Mouse (Mus musculus): ENCODE measurements at regions not wholly inside any gene's neighbourhood (a gene's known extent, or its start where the extent isn't known, plus 50 kb on each side); places are given as distances from the start of the nearest gene placed in this dataset.

DNA sequence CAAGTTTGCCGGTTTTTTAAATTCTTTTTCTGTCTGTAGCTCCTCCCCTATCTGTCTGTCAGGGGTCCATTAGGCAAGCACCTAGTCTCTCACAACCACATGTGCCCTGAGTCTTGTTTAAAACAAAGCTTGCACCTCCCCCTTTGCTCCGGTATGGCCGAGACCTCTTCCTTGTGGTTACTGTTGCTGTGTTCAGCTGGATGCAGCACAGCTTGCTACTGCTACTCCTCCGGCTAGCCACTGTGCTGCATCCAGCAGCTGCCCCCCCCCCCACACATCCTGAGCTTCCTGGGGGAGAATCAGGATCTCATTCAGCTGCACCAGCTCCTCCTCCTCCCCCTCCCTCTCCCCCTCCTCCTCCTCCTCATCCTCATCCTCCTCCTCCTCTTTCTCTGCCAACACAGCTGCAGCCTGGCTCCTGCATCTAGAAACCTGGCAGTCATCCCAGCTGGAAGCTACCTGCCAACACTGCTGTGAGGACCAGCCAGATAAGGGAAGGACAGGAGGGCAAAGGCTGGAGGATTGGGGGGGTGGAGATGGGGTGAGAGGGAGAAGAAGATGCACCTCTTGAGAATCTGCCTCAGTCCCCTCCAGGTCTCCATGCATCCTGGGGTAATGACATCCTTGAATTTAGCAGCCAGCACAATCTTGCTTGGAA, 114.8 kb upstream of the Tmem260 start:
- no peak for DNase-seq (ENCODE audit: low read depth in 2 of 2, low spot score in 2 of 2)

DNA sequence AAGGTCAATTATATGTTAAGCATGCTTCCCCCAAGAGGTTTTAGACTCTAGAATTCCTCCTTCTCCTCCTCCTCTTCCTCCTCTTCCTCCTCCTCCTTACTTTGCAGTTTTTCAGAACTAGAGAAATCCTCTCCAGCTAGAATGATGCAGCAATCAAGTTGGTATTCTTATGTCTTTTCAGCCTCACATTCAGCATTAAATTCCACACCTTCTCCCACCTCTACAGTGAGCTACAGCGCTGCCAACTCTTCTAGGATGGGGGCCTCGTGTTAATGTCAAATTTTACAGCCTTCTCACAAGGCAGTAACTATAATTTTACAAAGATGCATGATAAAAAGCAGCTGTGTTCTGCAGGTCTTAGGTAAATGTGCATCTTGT, 114.3 kb upstream of the Tmem260 start:
- no peak for DNase-seq (ENCODE audit: low read depth in 2 of 2, low spot score in 2 of 2)

- no peak for DNase-seq (ENCODE audit: low read depth in 2 of 2, low spot score in 2 of 2)
These were observed 113.7 kb upstream of the Tmem260 start for GRCm38 (mm10) chr14:48332193-48332592.

DNA sequence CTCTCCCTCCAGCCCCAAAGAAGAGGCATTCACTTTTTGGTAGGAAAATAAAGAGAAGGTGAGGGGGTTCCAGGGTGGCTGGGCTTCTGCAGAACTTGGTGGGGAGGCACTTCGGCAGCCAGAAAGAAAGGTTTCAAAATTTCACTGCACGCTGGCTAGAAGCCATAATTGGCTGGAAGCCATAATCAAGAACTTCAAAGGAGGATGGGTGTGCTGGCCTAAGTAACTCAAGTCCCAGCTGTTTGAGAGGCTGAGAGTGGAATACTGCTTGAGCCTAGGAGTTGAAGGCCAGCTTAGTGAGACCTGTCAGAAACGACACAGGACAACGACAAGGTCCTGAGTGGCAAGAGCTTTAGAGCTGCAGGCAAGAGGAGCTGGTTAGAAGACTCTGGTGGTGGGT, 113.3 kb upstream of the Tmem260 start:
- no peak for DNase-seq (ENCODE audit: low read depth in 2 of 2, low spot score in 2 of 2)

GRCm38 (mm10) chr14:48334106-48334809, 111.7 kb upstream of the Tmem260 start:
- DNase-seq (ENCODE audit: low read depth in 2 of 2, low spot score in 2 of 2), result no peak

- no peak for DNase-seq (ENCODE audit: low read depth in 2 of 2, low spot score in 2 of 2)
These were observed 106.5 kb upstream of the Tmem260 start for GRCm38 (mm10) chr14:48339434-48339833.

DNA sequence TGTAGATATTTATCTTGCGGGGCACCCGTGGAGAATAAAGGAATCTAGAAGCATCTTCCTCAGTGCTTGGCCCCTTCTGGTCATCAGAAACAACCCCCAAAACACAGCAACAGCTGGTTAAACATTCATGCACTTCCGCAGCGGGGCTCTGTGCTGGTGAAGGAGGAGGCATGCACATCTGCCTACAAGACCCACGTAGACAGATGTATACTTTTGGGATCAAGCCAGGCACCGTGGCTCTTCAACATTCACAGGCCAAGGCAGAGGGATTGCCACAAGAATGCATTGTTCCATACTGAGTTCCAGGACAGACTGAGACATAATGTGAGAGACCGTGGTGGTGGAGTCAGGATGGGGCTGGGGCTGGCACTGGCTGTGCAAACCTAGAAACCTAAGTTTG, 103.0 kb upstream of the Tmem260 start:
- DNase-seq (ENCODE audit: low read depth in 2 of 2, low spot score in 2 of 2), result no peak

GRCm38 (mm10) chr14:48345956-48346355, 100.0 kb upstream of the Tmem260 start:
- DNase-seq (ENCODE audit: low read depth in 2 of 2, low spot score in 2 of 2), result no peak

- DNase-seq (ENCODE audit: low read depth in 2 of 2, low spot score in 2 of 2), result no peak
These were observed 96.4 kb upstream of the Tmem260 start for GRCm38 (mm10) chr14:48349392-48350044.

DNA sequence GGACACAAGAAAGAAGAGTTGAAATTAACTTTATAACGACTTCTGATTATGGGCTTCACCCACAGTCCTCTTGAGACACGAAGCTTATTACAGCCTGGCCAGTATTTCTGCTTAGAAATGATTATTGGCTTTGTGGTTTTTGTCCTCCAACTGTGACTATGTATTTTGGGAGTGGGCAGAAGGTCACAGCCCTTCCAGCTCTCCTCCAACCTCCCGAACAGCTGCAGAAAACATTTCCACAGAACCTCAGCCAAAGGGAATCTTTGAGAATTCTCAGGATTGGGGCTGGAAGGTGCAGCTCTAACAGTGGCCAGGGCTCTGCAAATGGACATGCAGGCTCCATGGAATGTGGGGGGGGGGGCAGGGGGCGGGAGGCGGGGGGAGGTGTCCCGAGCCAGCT, 94.3 kb upstream of the Tmem260 start:
- DNase-seq (ENCODE audit: low read depth in 2 of 2, low spot score in 2 of 2), result no peak

- no peak for DNase-seq (ENCODE audit: low read depth in 2 of 2, low spot score in 2 of 2)
These were observed 93.1 kb upstream of the Tmem260 start for GRCm38 (mm10) chr14:48352825-48353224.

- no peak for DNase-seq (ENCODE audit: low read depth in 2 of 2, low spot score in 2 of 2)
These were observed 91.7 kb upstream of the Tmem260 start for GRCm38 (mm10) chr14:48354176-48354575.

GRCm38 (mm10) chr14:48357441-48357840, 88.5 kb upstream of the Tmem260 start:
- no peak for DNase-seq (ENCODE audit: low read depth in 2 of 2, low spot score in 2 of 2)

DNA sequence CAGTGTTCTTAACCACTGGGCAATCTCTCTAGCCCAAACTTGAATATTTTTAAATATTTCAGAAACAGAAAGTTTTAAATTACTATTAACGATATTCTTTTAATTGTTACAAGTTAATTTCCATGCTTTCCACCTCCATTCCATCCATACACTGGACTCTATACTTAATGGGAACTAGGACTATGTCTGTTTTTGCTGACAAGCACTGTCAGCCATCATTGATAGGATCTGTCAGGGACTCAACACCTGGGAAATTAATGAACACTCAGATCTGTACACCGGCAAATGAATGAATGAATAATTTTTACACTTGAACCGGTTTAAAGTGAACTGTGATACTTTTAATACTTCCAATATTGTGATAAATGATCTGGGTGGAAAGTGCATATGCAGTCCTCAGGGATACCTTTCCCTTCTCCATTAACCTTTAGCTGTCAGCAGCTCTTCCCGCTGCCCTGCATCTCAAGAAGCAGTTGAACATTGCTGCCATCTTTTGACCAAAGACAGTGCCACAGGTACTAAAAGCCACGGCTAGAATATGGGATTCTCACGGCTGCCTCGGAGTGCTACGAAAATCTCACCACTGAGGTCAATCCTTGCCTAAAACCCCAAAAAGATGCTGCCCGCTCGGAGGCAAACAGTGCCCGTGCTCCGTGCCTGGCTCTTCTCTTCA, 87.3 kb upstream of the Tmem260 start:
- DNase-seq (ENCODE audit: low read depth in 2 of 2, low spot score in 2 of 2), result no peak

GRCm38 (mm10) chr14:48361820-48362219, 84.1 kb upstream of the Tmem260 start:
- DNase-seq (ENCODE audit: low read depth in 2 of 2, low spot score in 2 of 2), result no peak

DNA sequence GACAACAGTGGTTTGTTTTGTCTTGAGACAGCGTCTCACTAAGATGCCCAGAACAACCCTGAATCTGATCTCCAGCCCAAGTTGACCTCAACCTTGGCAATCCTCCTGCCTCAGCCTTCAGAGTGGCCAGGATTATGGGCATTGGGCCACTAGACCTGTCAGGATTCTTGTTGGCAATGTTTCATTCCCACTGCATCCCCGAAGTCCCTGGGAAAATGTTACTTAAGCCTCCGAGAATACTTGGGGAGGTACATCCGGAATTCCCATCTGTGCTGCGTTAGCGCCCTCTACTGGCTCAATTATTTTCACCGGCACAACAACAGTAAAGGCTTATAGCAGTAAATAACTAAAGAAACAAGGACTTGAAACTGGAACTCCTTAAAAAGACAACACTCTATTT, 78.9 kb upstream of the Tmem260 start:
- peak; percentile 15 to 31 for DNase-seq (ENCODE audit: low read depth in 2 of 2, low spot score in 2 of 2)

- DNase-seq (ENCODE audit: low read depth in 2 of 2, low spot score in 2 of 2), result peak; percentile 18 to 57
These were observed 75.6 kb upstream of the Tmem260 start for GRCm38 (mm10) chr14:48370322-48370721.

GRCm38 (mm10) chr14:48371766-48372165, 74.2 kb upstream of the Tmem260 start:
- no peak for DNase-seq (ENCODE audit: low read depth in 2 of 2, low spot score in 2 of 2)

DNA sequence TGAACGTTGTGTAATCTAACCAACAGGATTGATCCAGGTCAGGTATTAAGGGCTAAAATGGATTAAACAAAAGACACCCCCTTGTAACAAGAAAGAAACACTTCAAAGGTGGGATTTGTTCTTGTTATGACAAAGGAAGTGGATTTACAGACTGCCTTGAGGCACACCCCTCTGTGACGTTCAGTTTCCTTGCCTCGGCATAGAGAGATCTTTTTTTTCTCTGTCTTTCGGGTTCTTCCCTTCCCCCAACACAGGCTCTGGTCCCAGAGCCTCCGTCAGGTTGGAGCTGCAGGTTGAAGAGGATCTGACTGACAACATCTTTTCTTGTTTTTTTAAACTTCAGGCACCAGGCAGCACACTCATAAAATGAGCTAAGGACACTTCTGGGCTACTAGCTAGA, 69.8 kb upstream of the Tmem260 start:
- peak; percentile 15 to 45 for DNase-seq (ENCODE audit: low read depth in 2 of 2, low spot score in 2 of 2)
